Mouse (Mus musculus): Measurements from ENCODE around the gene Trim68. TPM values are rescaled to one million over a fixed set of nuclear protein-coding genes. Genes with fewer than 3 reads are reported as not detected.
"Not testable (repeated sequence)": the region's sequence is repeated elsewhere in the genome, so short reads cannot be mapped to it uniquely, and the experiment has no call there.

Trim68 gene
- polyA plus RNA-seq, 1 experiment from 2014 or later = 7.3 TPM

- ATAC-seq = no peak
These were observed 21.7 kb downstream of the Trim68 start for GRCm38 (mm10) chr7:102665378-102665777.

GRCm38 (mm10) chr7:102664599-102664998 is 22.5 kb downstream of the Trim68 start, which contains the start of gene Olfr556:
Olfr556 (plus strand) TSS chr7:102664899.
- no peaks in the 10 kb centered on the region for H3K27me3 ChIP-seq (ENCODE audit: control insufficient read depth, insufficient read depth, low read depth, low read length)
- H3K9ac ChIP-seq (ENCODE audit: low read depth, low read length) = no peak within 1 kb of the TSS
- H3K4me1 ChIP-seq (ENCODE audit: control insufficient read depth, insufficient read depth, low read length) = no peaks in the 10 kb centered on the region
- H3K4me3 ChIP-seq (ENCODE audit: low read depth, low read length) = no peak within 1 kb of the TSS
- no peak within 1 kb of the TSS for H3K27ac ChIP-seq (ENCODE audit: low read length)
- no peaks in the 10 kb centered on the region for H3K36me3 ChIP-seq (ENCODE audit: control insufficient read depth, insufficient read depth, low read length)
- H3K9me3 ChIP-seq (replicated peaks; ENCODE audit: control insufficient read depth, low read length, poor library complexity, severe bottlenecking) = no peaks in the 10 kb centered on the region
- ATAC-seq = no peak
- 35% methylated on average over 3 of the region's 3 CpGs for WGBS
- H3K4me2 ChIP-seq (ENCODE audit: low read length) = no peak within 1 kb of the TSS

More at GRCm38 (mm10) chr7:102665378-102665777, 21.7 kb downstream of the Trim68 start:
- H3K4me3 ChIP-seq (ENCODE audit: low read depth, low read length) = no peak overlapping the region
- H3K4me1 ChIP-seq (ENCODE audit: control insufficient read depth, insufficient read depth, low read length) = no peaks in the 10 kb centered on the region
- no peak overlapping the region for H3K27ac ChIP-seq (ENCODE audit: low read length)
- 39% methylated on average over 2 of the region's 2 CpGs for WGBS
- H3K36me3 ChIP-seq (ENCODE audit: control insufficient read depth, insufficient read depth, low read length) = no peaks in the 10 kb centered on the region
- no peak overlapping the region for H3K9ac ChIP-seq (ENCODE audit: low read depth, low read length)
- H3K4me2 ChIP-seq (ENCODE audit: low read length) = no peak overlapping the region
- no peaks in the 10 kb centered on the region for H3K27me3 ChIP-seq (ENCODE audit: control insufficient read depth, insufficient read depth, low read depth, low read length)
- H3K9me3 ChIP-seq (replicated peaks; ENCODE audit: control insufficient read depth, low read length, poor library complexity, severe bottlenecking) = no peaks in the 10 kb centered on the region

- ATAC-seq = no peak
- H3K27me3 ChIP-seq (ENCODE audit: control insufficient read depth, insufficient read depth, low read depth, low read length) = no peaks in the 10 kb centered on the region
- no peak within 1 kb of the TSS for H3K27ac ChIP-seq (ENCODE audit: low read length)
- 79% methylated on average over 1 of the region's 1 CpGs for WGBS
- no peaks in the 10 kb centered on the region for H3K4me1 ChIP-seq (ENCODE audit: control insufficient read depth, insufficient read depth, low read length)
- no peak within 1 kb of the TSS for H3K4me2 ChIP-seq (ENCODE audit: low read length)
- H3K9me3 ChIP-seq (replicated peaks; ENCODE audit: control insufficient read depth, low read length, poor library complexity, severe bottlenecking) = no peaks in the 10 kb centered on the region
- H3K9ac ChIP-seq (ENCODE audit: low read depth, low read length) = no peak within 1 kb of the TSS
- H3K4me3 ChIP-seq (ENCODE audit: low read depth, low read length) = no peak within 1 kb of the TSS
- H3K36me3 ChIP-seq (ENCODE audit: control insufficient read depth, insufficient read depth, low read length) = no peaks in the 10 kb centered on the region
These were observed 28.6 kb downstream of the Trim68 start, which contains the start of gene Olfr555 for GRCm38 (mm10) chr7:102658523-102658922. Olfr555 (plus strand) TSS chr7:102658823.

GRCm38 (mm10) chr7:102644945-102645344 is 42.2 kb downstream of the Trim68 start:
- ATAC-seq; H3K4me1 ChIP-seq (ENCODE audit: control insufficient read depth, insufficient read depth, low read length); H3K36me3 ChIP-seq (ENCODE audit: control insufficient read depth, insufficient read depth, low read length); H3K4me3 ChIP-seq (ENCODE audit: low read depth, low read length); H3K4me2 ChIP-seq (ENCODE audit: low read length); H3K9ac ChIP-seq (ENCODE audit: low read depth, low read length); H3K9me3 ChIP-seq (replicated peaks; ENCODE audit: control insufficient read depth, low read length, poor library complexity, severe bottlenecking); H3K27me3 ChIP-seq (ENCODE audit: control insufficient read depth, insufficient read depth, low read depth, low read length); H3K27ac ChIP-seq (ENCODE audit: low read length): not testable (repeated sequence)
- 92% methylated on average over 4 of the region's 4 CpGs for WGBS

- 65% methylated on average over 1 of the region's 1 CpGs for WGBS
- Histone ChIP-seq H3K9ac (ENCODE audit: low read depth, low read length) (no peak within 1 kb of the TSS), H3K4me1 (ENCODE audit: control insufficient read depth, insufficient read depth, low read length) (no peaks in the 10 kb centered on the region), H3K36me3 (ENCODE audit: control insufficient read depth, insufficient read depth, low read length) (no peaks in the 10 kb centered on the region), H3K9me3 (replicated peaks; ENCODE audit: control insufficient read depth, low read length, poor library complexity, severe bottlenecking) (no peaks in the 10 kb centered on the region), H3K4me3 (ENCODE audit: low read depth, low read length) (no peak within 1 kb of the TSS), H3K4me2 (ENCODE audit: low read length) (no peak within 1 kb of the TSS), H3K27me3 (ENCODE audit: control insufficient read depth, insufficient read depth, low read depth, low read length) (no peaks in the 10 kb centered on the region), H3K27ac (ENCODE audit: low read length) (no peak within 1 kb of the TSS)
- no peak for ATAC-seq
These were observed 49.0 kb downstream of the Trim68 start, which contains the start of gene Olfr554 for GRCm38 (mm10) chr7:102638132-102638531. Olfr554 (plus strand) TSS chr7:102638432.

- Histone ChIP-seq H3K4me1 (ENCODE audit: control insufficient read depth, insufficient read depth, low read length) (no peaks in the 10 kb centered on the region), H3K36me3 (ENCODE audit: control insufficient read depth, insufficient read depth, low read length) (no peaks in the 10 kb centered on the region), H3K27ac (ENCODE audit: low read length) (no peak overlapping the region), H3K27me3 (ENCODE audit: control insufficient read depth, insufficient read depth, low read depth, low read length) (no peaks in the 10 kb centered on the region), H3K9ac (ENCODE audit: low read depth, low read length) (no peak overlapping the region), H3K4me3 (ENCODE audit: low read depth, low read length) (no peak overlapping the region), H3K4me2 (ENCODE audit: low read length) (no peak overlapping the region), H3K9me3 (replicated peaks; ENCODE audit: control insufficient read depth, low read length, poor library complexity, severe bottlenecking) (no peaks in the 10 kb centered on the region)
- no peak for ATAC-seq
- 31% methylated on average over 3 of the region's 3 CpGs for WGBS
These were observed 50.5 kb downstream of the Trim68 start for GRCm38 (mm10) chr7:102636665-102637064.

Other genes with a start within 250 kb of the Trim68 start
- 38.5 and 42.8 TPM in 2 replicates for gene Rrm1, start 245.6 kb downstream of the Trim68 start, polyA plus RNA-seq (2015; fragmentation: Nextera tagmentation; extraction: Ambion mirVana)
- gene Olfr543, start 205.6 kb downstream of the Trim68 start, polyA plus RNA-seq (2015; fragmentation: Nextera tagmentation; extraction: Ambion mirVana) = 0.47 and 0.59 TPM in 2 replicates
- gene Olfr544, start 199.0 kb downstream of the Trim68 start, polyA plus RNA-seq (2015; fragmentation: Nextera tagmentation; extraction: Ambion mirVana) = 0.19 and 0.25 TPM in 2 replicates
- gene Olfr545, start 187.8 kb downstream of the Trim68 start, polyA plus RNA-seq (2015; fragmentation: Nextera tagmentation; extraction: Ambion mirVana) = 0.23 and 0.25 TPM in 2 replicates
- not detected in 2 replicates for gene Olfr547, start 152.6 kb downstream of the Trim68 start, polyA plus RNA-seq (2015; fragmentation: Nextera tagmentation; extraction: Ambion mirVana)
- not detected in 2 replicates for gene Olfr548-ps1, start 146.4 kb downstream of the Trim68 start, polyA plus RNA-seq (2015; fragmentation: Nextera tagmentation; extraction: Ambion mirVana)
- not detected in 2 replicates for gene Olfr549, start 137.5 kb downstream of the Trim68 start, polyA plus RNA-seq (2015; fragmentation: Nextera tagmentation; extraction: Ambion mirVana)
- not detected in 2 replicates for gene Trim21, start 121.8 kb downstream of the Trim68 start, polyA plus RNA-seq (2015; fragmentation: Nextera tagmentation; extraction: Ambion mirVana)
- gene Olfr550, start 115.9 kb downstream of the Trim68 start, polyA plus RNA-seq (2015; fragmentation: Nextera tagmentation; extraction: Ambion mirVana) = not detected in 2 replicates
- gene Olfr551, start 95.4 kb downstream of the Trim68 start, polyA plus RNA-seq (2015; fragmentation: Nextera tagmentation; extraction: Ambion mirVana) = not detected in 2 replicates
- gene Olfr552, start 89.6 kb downstream of the Trim68 start, polyA plus RNA-seq (2015; fragmentation: Nextera tagmentation; extraction: Ambion mirVana) = not detected in 2 replicates
- not detected in 2 replicates for gene Olfr553, start 69.1 kb downstream of the Trim68 start, polyA plus RNA-seq (2015; fragmentation: Nextera tagmentation; extraction: Ambion mirVana)
- not detected in 2 replicates for gene Olfr554, start 48.9 kb downstream of the Trim68 start, polyA plus RNA-seq (2015; fragmentation: Nextera tagmentation; extraction: Ambion mirVana)
- not detected in 2 replicates for gene Olfr555, start 28.5 kb downstream of the Trim68 start, polyA plus RNA-seq (2015; fragmentation: Nextera tagmentation; extraction: Ambion mirVana)
- not detected in 2 replicates for gene Olfr556, start 22.4 kb downstream of the Trim68 start, polyA plus RNA-seq (2015; fragmentation: Nextera tagmentation; extraction: Ambion mirVana)
- not detected in 2 replicates for gene Olfr557, start 8.6 kb upstream of the Trim68 start, polyA plus RNA-seq (2015; fragmentation: Nextera tagmentation; extraction: Ambion mirVana)
- gene Olfr558, start 14.9 kb upstream of the Trim68 start, polyA plus RNA-seq (2015; fragmentation: Nextera tagmentation; extraction: Ambion mirVana) = not detected in 2 replicates
- gene Olfr33, start 31.7 kb upstream of the Trim68 start, polyA plus RNA-seq (2015; fragmentation: Nextera tagmentation; extraction: Ambion mirVana) = not detected in 2 replicates
- not detected in 2 replicates for gene Olfr559, start 40.2 kb upstream of the Trim68 start, polyA plus RNA-seq (2015; fragmentation: Nextera tagmentation; extraction: Ambion mirVana)
- not detected in 2 replicates for gene Olfr560, start 72.0 kb upstream of the Trim68 start, polyA plus RNA-seq (2015; fragmentation: Nextera tagmentation; extraction: Ambion mirVana)
- gene Olfr78, start 72.1 kb upstream of the Trim68 start, polyA plus RNA-seq (2015; fragmentation: Nextera tagmentation; extraction: Ambion mirVana) = 0.16 TPM in 1 of 2 replicates, not detected in the other
- not detected in 2 replicates for gene Olfr561, start 83.9 kb upstream of the Trim68 start, polyA plus RNA-seq (2015; fragmentation: Nextera tagmentation; extraction: Ambion mirVana)
- gene Olfr564, start 116.2 kb upstream of the Trim68 start, polyA plus RNA-seq (2015; fragmentation: Nextera tagmentation; extraction: Ambion mirVana) = not detected in 2 replicates
- not detected in 2 replicates for gene Olfr566, start 171.4 kb upstream of the Trim68 start, polyA plus RNA-seq (2015; fragmentation: Nextera tagmentation; extraction: Ambion mirVana)
- gene Olfr568, start 189.8 kb upstream of the Trim68 start, polyA plus RNA-seq (2015; fragmentation: Nextera tagmentation; extraction: Ambion mirVana) = not detected in 2 replicates
- gene Olfr569, start 203.6 kb upstream of the Trim68 start, polyA plus RNA-seq (2015; fragmentation: Nextera tagmentation; extraction: Ambion mirVana) = not detected in 2 replicates
- gene Olfr570, start 207.2 kb upstream of the Trim68 start, polyA plus RNA-seq (2015; fragmentation: Nextera tagmentation; extraction: Ambion mirVana) = 0.20 TPM in 1 of 2 replicates, not detected in the other
- not detected in 2 replicates for gene Olfr571, start 230.2 kb upstream of the Trim68 start, polyA plus RNA-seq (2015; fragmentation: Nextera tagmentation; extraction: Ambion mirVana)
- gene Olfr572, start 237.1 kb upstream of the Trim68 start, polyA plus RNA-seq (2015; fragmentation: Nextera tagmentation; extraction: Ambion mirVana) = not detected in 2 replicates